8 mouse cellular contexts compared by ENCODE assay signal in genomic region chr17:23969231-23969630, GRCm38 (mm10). TPM values are rescaled to one million over a fixed set of nuclear protein-coding genes. Genes with fewer than 3 reads are reported as not detected.
A peak's percentile ranks its signal among the peaks of the same experiment; 100 is the strongest.
DNase-seq lines count a peak whose midpoint lies in the region; ATAC-seq and TF ChIP-seq lines count a peak whose summit lies in the region.

No protein-coding gene starts in this region.

- H3K4me3 ChIP-seq in ES-E14 (ENCODE audit: insufficient read depth in 1 of 2, low read depth in 1 of 2, low read length in 2 of 2, poor library complexity in 1 of 2, severe bottlenecking in 1 of 2) = no peak overlapping the region

- peaks cover 0 to 6% of the 10 kb centered on the region in 2 experiments; a peak in 1 of 4 replicates for H3K4me1 ChIP-seq in ES-E14 (ENCODE audit: control insufficient read depth in 2 of 2, insufficient read depth in 2 of 2, low read length in 2 of 2, poor library complexity in 1 of 2)

- no peak overlapping the region for H3K27ac ChIP-seq in ES-E14 (ENCODE audit: insufficient read depth, low read depth, low read length, poor library complexity, severe bottlenecking)

- in situ Hi-C loops in ES-E14 (cut with MboI; ENCODE audit: low sequenced_read_pairs in 2 of 2, unreplicated experiment in 2 of 2) = no loop called here

- no peaks in the 10 kb centered on the region for H3K36me3 ChIP-seq in ES-E14 (ENCODE audit: control insufficient read depth, insufficient read depth, low read length, poor library complexity, severe bottlenecking)

- ATAC-seq in cerebellum, adult (ENCODE audit: insufficient number of reproducible peaks, low FRiP score, low TSS enrichment) = no peak

- intact Hi-C loops in gastrocnemius, postnatal 14 days (cut with DNase I; ENCODE audit: low total_unique reads) = no loop called here

- H3K9me3 ChIP-seq in ES-E14 (ENCODE audit: control insufficient read depth, insufficient read depth, low read depth, low read length) = no peaks in the 10 kb centered on the region

- DNase-seq in cerebellum, adult 11 months = peak; percentile 43
- peak; percentile 60 for DNase-seq in ES-E14 (ENCODE audit: low read depth, low spot score)
- peak; percentile 45 for DNase-seq in cerebellum, adult 11-12 months
- DNase-seq in gastrocnemius, postnatal 14 days = peak; percentile 68
- DNase-seq in layer of hippocampus, postnatal 14 days (ENCODE audit: low spot score in 2 of 2) = peak; percentile 56 to 73
- peak; percentile 72 to 84 for DNase-seq in lung, postnatal 4 days
- DNase-seq in spleen, adult 12 weeks (ENCODE audit: low spot score) = peak; percentile 51

- no peak overlapping the region for H3K9ac ChIP-seq in ES-E14 (ENCODE audit: insufficient read depth, low read depth, low read length, poor library complexity, severe bottlenecking)

TF ChIP-seq in ES-E14, 5 proteins besides CTCF, POLR2A, EP300 and RAD21:
- TF ChIP-seq MAFK (IDR thresholded peaks at IDR 0.05; ENCODE audit: insufficient read depth, low read depth, low read length) = no peak
- TF ChIP-seq ZC3H11A (IDR thresholded peaks at IDR 0.05; ENCODE audit: borderline replicate concordance, low read depth, low read length) = peak; percentile 34
TF ChIP-seq in ES-E14: peak in this region for 1.

RNA-seq across cellular contexts. Expression of gene Prss30, which starts 11.1 kb away (rescaled TPM):
- total RNA-seq in ES-E14 (2012; rRNA removed) = not detected in 2 replicates
- total RNA-seq in gastrocnemius, postnatal 14 days (2021) = not detected
- total RNA-seq in layer of hippocampus, postnatal 14 days (2021) = under 1 TPM in 1 of 2 experiments, not detected in 1; 0.41 TPM

RNA-seq across cellular contexts. Expression of gene Sbpl, which starts 14.2 kb away (rescaled TPM):
- total RNA-seq in ES-E14 (2012; rRNA removed) = not detected in 2 replicates
- total RNA-seq in gastrocnemius, postnatal 14 days (2021) = not detected
- total RNA-seq in layer of hippocampus, postnatal 14 days (2021) = not detected

RNA-seq across cellular contexts. Expression of gene Sbp, which starts 27.8 kb away (rescaled TPM):
- not detected in 2 replicates for total RNA-seq in ES-E14 (2012; rRNA removed)
- not detected for total RNA-seq in gastrocnemius, postnatal 14 days (2021)
- not detected for total RNA-seq in layer of hippocampus, postnatal 14 days (2021)

RNA-seq across cellular contexts. Expression of gene Prss22, which starts 28.7 kb away (rescaled TPM):
- 0.85 and 1.5 TPM in 2 replicates for total RNA-seq in ES-E14 (2012; rRNA removed)
- not detected for total RNA-seq in gastrocnemius, postnatal 14 days (2021)
- not detected for total RNA-seq in layer of hippocampus, postnatal 14 days (2021)

RNA-seq across cellular contexts. Expression of gene Dcpp3, which starts 52.0 kb away (rescaled TPM):
- not detected in 2 replicates for total RNA-seq in ES-E14 (2012; rRNA removed)
- not detected for total RNA-seq in gastrocnemius, postnatal 14 days (2021)
- total RNA-seq in layer of hippocampus, postnatal 14 days (2021) = not detected
